Mouse (Mus musculus): ENCODE measurements at regions not wholly inside any gene's neighbourhood (a gene's known extent, or its start where the extent isn't known, plus 50 kb on each side); places are given as distances from the start of the nearest gene placed in this dataset.

DNA sequence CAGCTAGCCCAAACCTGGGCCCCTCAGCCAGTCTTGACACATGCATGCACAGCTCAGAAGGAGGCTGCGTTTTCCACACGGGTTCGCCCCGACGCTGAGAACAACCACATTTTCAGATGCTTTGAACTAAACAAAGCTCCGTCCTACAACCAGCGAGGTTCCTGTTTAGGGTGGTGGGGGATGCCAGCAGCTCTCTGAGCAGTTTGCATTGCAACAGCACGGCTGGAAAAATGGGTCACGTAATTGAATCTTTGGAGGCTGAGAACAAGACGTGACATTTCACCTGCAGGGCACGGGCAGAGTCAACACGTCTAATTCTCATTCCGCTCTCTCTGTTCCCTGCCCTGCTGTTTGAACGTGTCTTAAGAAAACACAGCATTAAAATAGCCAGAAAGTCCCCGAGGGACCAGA lies 119.2 kb downstream of the Syk start:
- no peak for DNase-seq (ENCODE audit: low spot score in 2 of 2)

DNA sequence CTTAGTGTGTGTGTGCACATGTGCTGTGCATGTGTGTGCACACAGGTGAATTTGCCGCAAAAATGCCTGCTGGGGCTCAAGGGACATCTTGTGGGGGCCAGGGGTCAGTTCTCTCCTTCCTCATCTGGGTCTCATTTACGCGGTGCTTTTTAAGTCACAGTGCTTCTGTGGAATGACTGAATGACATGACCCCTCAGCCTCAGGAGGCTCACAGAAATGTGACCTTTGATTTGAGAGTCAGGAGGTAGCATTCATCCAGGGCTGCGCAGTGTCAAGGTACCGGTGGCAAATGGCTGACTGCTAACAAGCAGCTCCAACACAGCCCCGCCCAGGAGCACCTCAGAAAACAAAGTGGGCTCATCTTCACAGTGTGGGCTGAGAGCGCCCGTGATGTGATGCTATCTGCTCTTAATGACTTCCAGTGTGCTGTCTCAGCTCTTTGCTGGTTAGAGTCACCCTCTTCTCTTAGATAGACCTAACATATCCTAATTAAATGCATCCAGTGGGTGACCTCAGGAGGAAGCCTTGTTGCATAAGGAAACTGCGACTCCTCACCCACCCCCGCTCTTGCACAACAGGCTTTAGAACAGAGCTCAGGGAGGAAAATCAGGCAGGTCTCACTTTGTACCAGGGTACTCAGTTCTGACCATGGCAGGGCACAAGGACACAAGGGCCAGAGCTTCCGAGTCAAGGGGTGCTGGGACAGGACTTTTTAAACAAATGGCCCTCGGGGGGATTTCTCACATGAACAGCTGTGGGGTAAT lies 120.6 kb downstream of the Syk start:
- DNase-seq (ENCODE audit: low spot score in 2 of 2) = no peak

DNA sequence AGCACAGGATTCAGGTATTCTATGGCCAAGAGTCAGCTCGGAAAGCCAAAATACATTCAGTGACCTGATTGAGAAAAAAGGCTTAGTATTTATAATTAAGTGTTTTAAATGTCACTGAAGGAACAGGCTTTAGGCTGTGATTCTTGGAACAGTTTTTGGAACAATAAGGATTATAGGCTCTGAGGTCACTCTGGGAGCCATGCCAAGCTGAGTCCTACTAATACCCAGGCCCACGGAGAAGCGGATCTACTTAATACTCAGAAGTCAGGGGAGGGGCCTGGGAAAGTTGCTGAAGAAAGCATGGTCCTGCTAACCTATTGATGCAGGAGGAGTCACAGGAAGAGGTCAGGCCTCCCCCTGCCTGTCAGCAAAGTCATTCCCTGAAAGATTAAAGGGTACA lies 121.7 kb downstream of the Syk start:
- DNase-seq (ENCODE audit: low spot score in 2 of 2) = no peak

DNA sequence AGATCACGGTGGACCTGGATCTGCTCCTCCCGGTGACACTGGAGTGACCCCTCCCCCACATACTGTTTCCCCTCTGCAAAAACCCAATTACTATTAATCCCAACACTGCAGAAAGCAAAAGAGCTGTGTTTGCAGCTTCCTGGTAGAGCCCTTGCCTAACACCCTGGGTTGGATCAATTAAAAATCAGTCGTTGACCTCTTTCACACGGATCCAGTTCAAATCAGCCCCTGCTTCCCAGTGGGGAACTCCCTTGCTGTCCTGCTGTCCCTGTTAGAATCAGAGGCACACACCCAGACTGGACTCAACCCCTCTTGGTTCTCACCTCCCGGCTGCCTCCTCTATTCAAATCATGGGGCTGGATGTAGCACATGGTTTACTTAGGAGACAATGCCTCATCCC lies 126.6 kb downstream of the Syk start:
- DNase-seq (ENCODE audit: low spot score in 2 of 2) = no peak

DNA sequence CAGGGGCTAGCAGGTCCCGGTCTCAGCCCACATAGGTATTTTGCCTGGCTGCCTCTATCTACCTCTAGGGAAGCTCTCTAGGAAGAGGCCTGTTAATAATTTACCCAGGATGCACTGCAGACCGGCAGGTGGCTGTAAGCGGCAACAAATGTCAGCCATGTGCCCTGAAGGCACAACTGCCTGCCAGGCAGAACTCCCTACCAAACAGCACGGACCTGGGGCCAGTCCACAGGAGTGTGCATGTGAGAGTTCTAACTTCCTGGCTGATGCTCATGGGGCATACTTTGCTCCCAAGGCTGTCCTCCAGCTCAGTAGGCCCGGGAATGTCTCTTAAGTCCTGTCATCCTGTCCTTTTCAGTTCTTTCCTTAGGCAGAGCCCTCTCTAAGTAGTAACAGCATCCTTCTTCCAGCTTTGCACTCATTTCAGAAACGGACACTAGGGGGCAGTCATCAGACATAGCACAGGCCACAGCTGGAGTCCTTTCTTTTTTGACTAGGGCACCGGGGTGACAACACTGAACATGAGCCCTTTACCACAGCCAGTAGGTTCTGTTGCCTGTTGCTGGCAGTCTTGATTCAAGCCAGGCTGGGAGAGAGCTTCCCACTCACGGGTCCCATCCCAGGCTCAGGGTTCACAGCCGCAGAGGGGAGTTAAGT lies 128.9 kb downstream of the Syk start:
- peak; percentile 72 to 89 for DNase-seq (ENCODE audit: low spot score in 2 of 2)

DNA sequence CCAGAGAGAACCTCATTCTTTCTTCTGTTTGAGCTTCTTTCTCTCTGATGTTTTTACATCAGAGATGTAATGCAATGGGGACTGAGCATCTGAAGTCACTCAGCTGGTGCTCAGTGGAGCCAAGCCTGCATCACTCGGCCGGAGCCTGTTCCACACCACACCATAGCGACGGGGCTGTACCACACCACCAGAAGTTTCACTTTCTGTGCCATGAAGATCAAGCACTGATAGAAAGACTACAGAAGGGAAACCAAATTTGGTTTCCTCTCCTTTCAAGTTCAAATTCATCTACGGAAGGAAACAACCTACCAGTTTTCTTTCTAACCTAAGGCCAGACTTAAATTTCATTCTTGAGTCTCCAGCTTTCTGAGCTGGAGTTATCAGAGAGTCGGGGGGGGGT lies 138.5 kb downstream of the Syk start:
- DNase-seq (ENCODE audit: low spot score in 2 of 2) = no peak

DNA sequence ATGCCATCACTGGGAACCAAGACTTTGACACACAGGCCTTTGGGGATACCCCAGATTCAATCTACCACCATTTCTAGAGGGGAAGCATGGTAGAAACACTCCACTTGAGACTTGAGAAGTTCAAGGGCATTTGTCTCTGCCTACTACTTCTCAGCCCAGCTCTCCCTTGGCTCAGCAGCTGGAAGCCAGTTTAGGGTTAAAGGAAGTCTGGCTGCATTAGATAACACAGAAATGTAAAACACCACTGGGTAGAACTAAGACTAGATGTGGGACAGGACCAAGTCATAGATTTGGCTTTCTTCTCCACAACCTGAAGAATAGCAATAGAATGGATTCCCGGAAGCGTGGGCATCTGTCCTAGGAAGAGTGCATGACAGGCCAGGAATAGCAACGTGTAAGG lies 139.7 kb downstream of the Syk start:
- DNase-seq (ENCODE audit: low spot score in 2 of 2) = no peak

DNA sequence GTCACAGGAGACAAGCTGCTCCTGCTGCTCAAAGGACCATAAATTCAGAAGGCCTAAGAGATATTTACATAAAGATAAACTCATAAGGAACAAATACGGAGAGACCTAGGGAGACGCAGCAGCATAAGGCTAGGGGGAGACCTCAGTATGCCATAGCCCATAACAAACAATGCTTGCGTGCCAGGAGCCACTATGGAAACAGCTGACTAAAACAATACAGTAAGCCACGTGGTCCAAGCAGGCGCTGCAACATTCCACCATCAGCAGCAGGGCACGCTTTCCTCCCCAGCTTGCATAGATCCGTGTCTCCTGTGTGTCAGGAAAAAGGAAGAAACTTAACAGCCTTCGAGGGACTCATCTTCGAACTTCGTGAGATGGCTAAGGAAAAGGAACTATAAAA lies 143.1 kb downstream of the Syk start:
- no peak for DNase-seq (ENCODE audit: low spot score in 2 of 2)

DNA sequence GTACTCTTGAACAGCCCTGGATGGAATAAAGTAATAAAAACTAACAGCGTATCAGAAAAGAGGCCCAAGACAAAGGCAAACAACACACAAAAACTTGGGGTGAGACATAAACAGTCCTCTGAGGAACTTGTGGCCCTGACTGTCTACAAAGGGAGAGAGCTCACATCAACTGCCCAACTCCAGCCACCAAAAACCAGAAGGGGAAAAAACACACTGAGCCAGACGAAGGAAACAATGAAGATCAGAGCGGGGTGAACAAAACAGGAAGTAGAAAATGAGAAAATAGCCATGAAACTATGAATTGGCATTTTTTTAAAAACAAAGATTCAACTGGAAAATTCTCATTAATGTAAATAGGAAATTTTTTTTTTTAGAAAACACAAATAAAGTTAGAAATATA lies 143.6 kb downstream of the Syk start:
- no peak for DNase-seq (ENCODE audit: low spot score in 2 of 2)

DNA sequence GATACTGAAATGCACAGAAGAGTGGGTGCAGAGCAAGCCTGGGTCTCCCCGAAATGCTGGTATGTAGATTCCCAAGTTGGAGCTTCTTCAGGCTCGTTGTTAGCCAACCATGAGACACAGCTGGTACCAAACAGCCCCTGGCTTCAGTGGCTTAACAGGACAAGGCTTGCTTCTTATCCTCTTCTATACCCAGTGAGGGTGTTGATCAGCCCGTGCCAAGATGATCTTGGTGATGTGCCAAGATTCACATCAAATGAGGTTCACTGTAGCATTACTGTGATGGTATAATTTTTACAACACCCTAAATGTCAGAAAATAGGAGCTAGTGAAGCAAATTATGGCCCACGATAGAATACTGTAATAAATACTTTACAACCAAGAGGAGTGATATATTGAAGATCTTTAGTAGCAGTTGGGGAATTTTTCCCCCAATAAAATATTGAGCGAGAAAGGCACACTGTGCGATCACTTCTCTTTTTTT lies 152.5 kb downstream of the Syk start:
- DNase-seq (ENCODE audit: low spot score in 2 of 2) = peak in 1 of 2 experiments; percentile 26

DNA sequence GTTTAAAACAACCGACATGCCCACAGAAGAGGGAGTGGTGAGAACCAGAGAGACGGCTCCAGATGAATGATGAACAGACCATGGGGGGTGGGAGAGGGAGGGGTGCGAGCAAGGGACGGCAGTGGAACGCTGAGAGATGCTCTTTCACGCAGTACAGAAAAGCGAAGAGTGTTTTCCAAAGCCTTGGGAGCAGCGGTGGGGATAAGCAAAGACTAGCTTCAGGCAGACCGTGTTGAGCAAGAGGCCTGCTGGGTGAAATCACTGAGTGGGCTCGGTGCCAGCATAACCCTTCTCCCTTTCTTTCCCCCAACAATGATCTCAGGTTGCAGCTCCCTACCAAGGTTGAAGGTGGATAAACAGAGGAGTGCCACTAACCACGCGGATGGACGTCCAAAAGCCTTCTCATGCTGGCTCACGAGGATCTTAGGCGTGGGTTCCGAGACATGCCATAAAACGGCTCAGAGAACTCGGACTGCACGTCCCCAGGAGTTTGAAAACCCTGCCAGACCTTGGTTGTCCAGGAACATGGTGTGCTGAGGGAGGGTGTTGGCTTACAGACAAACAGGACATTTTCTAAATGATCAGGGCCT lies 153.1 kb downstream of the Syk start:
- peak in 1 of 2 experiments; percentile 7 for DNase-seq (ENCODE audit: low spot score in 2 of 2)

DNA sequence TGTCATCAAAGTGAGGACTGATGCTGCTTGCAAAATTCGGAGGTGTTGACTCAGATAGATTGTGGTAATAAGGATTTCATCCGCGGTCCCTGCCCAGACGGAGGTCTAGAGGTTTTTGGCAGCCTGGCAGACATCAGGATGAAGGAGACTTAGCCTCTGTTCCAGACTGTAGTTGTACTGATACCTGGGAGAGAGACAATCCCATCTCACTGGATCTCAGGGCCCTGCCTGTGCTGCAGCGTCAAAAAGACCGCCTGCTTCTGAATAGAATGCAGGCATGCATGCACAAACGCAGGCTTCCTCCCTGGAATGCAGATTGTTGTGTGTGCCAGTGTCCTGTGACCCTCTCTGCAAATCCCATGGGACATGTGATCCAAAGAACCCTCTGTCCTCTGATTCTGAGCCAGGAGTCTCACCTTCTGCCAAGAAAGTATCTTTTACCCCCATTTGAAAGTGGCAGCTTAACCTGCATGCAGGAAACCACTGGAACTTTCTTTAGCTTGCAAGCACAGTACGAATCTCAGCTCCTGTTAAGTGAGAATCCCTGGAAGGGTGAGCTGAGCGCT lies 155.2 kb downstream of the Syk start:
- DNase-seq (ENCODE audit: low spot score in 2 of 2) = no peak

DNA sequence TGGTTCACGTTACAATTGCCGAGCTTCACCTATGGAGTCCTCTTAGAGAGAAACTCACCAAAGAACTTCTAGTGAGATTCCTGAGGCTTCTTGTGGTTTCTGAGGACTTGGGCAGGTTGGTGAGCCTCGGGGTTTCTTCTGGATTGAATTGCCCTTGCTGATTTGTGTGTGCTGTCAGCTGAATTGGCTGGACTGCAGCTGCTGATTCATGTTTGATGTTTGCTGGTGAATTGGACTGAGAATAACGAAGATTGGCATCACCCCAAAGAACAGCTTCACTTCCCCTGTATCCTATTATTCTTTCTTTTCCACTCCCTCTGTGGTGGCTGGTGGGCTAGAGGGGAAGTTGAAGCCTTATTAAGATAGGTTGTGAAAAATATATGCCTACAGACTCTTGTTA lies 158.4 kb downstream of the Syk start:
- DNase-seq (ENCODE audit: low spot score in 2 of 2) = no peak

DNA sequence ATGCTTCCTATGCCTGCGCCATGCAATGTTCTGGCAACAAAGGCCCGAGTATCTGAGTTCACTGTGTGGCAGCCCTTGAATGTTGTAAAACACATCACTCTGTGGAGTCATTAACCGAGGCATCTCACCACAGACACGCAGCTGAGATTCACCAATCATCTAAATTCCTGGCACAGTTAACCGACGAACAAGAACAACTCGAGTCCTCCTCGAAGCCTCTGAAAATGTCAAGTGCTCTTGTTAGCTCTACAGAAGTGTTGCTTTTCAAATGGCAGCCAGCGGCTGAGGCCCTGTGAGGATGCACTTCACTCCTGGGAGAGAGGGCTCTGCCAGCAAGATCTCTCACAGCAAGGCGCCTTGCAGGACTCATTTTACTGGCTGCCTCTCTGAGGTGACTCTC lies 173.0 kb downstream of the Syk start:
- no peak for DNase-seq (ENCODE audit: low spot score in 2 of 2)

DNA sequence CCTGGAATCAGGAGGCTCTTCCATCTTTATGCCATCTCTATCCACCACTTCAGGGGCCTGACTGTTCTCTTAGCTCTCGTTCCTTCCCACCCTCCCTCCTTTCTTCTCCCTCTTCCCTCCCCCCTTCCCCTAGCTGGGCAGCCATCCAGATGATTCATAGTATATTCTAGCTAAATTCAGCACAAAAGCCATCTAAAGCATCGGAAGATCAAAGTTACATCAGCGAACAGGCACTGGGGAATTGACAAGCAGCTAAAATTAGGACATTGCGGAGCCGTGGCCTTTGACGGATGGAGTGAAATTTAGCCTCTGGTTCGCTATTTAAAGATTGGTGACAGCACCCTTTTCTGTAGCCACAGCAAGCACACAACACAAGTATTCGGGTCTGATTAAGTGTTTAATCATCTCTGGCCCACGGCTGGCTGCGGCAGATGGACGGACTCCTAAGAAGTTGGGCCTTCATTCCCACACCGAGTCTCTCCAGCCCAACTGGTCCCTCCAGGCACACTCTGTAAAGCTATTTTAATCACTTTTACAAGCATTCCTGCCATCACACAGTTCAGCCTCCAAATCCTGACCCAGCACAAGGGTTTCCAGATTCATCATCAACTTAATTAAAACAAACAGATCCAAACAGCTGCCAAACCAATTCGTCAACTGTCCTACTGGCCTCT lies 163.8 kb downstream of the Auh start:
- DNase-seq (ENCODE audit: low spot score in 2 of 2) = peak; percentile 22 to 35

DNA sequence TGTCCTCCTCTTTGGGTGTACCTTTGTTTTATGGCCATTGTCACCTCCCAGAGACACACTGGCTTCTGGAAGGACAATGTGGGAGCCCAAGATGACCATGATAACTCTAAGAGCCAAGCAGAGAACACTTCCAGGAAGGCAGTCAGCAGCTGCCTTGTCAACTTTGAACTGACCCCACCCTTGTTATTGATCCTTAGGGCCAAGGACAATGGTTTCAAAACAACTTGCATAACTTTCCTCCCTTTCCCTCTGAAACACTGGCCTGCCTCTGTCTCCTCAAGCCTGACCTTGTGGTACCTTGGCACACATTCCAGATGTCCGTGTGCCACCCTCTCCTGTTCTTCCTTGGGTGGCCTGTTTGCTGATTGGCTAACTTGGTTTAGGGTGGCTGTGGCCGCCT lies 163.2 kb downstream of the Auh start:
- DNase-seq (ENCODE audit: low spot score in 2 of 2) = no peak

DNA sequence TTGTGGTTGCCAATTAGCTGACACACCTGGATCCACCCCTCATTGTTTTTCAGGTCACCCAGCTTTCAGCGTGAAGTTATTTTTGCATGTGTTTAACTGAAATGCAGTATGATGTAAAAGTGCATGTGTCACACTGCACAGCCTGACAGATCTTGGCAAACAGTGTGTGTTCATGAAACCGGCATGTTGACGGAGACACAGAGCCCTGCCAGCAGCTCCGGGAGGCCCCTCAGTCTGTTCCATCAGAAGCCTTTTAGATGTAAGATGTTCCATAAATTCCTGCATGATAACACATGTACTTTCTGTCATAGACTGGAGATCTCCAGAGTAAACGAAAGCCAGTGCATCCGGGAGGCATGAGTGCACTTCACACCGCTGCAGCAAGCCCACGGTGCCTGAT lies 159.5 kb downstream of the Auh start:
- DNase-seq (ENCODE audit: low spot score in 2 of 2) = peak in 1 of 2 experiments; percentile 27

DNA sequence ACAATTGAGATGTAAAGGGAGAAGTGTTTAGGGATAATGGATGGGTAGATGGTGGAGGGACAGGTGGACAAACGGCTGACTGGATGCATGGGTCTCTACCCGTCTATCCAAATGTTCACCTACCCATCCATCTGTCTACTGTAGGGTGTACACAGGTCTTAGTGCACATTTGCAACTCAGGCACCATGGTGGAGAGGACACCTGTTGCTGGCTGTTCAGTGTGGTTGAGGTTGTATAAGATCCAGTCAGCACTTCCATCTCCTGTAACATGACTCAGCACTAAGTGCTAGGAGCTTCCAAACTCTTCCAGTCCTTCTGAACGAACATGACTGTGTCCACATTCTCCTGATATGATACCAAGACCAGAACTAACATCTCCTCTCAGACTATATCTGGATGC lies 158.0 kb downstream of the Auh start:
- DNase-seq (ENCODE audit: low spot score in 2 of 2) = no peak

DNA sequence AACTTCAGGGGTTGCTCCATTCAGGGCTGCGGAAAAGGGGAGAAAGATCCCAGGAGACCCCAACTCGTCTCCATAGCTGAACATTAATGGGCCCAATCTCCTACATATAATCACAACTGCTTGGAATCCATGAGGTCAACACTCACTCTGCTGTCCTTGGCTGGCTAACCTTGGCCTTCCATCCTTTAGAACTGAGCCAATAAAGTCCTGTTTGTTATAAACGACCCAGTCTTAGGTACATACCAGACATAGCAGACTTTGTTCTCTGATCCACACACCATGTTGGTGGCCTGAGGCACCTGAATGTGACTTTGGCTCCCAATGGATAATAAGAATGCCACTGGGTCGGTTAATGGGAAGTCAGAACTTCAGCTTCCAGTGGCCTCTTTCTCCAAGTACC lies 157.4 kb downstream of the Auh start:
- DNase-seq (ENCODE audit: low spot score in 2 of 2) = no peak

DNA sequence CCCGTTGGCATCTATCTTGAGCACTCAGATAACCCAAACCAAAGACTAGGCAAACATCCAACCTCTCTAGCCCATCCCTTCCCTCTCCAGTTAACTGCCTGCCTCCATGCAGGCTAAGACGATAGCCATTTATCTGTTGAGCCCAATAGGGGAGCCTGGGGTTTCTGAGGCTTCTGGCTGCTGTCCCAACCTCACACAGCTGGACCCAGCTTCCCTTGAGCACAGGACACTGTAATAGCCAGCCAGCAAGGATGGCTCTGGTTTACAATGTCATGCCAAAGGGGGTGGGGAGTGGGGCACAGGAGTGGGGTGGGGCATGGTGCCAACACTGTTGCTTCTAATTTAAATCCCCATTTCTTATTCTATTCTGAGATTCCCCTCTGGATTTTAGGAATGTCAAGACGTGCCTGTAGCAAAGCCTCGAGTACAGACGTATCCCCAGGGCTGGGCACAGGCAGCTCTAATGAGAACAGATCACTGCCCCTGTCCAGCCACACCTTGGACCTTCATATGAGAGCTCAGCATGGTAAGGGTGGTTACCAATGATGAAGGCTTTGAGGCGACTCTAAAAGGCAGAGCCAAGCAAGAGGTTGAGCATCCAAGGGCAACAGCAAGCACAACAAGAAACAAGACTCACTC lies 152.0 kb downstream of the Auh start:
- no peak for DNase-seq (ENCODE audit: low spot score in 2 of 2)

DNA sequence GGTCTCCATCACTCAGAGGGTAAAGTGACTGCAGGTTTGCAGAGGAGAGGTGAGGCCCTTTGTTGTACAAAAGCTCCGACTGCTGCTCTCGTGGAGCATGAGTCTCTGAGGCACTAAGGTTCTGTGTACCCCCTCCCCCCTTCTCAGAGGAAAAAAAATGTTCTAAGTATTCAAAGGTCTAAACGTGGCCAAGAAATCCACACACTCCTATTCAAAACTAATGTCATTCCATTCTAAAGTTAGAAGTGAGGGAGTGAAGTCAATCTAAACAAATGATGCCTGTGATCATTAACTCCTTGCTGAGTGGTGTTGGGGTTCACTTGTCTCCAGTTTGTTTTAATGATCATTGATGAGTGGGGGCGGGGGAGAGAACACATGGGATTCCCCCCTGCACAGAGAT lies 150.6 kb downstream of the Auh start:
- no peak for DNase-seq (ENCODE audit: low spot score in 2 of 2)

All from layer of hippocampus, postnatal 14 days (tissue).